Mouse (Mus musculus): ENCODE data around the gene Asf1a. TPM values are rescaled to one million over a fixed set of nuclear protein-coding genes. Genes with fewer than 3 reads are reported as not detected.

The Asf1a gene
- polyA plus RNA-seq (2017; shearing (Covaris generic)): 10 to 100 TPM; 72.8 to 94.7 TPM

DNA sequence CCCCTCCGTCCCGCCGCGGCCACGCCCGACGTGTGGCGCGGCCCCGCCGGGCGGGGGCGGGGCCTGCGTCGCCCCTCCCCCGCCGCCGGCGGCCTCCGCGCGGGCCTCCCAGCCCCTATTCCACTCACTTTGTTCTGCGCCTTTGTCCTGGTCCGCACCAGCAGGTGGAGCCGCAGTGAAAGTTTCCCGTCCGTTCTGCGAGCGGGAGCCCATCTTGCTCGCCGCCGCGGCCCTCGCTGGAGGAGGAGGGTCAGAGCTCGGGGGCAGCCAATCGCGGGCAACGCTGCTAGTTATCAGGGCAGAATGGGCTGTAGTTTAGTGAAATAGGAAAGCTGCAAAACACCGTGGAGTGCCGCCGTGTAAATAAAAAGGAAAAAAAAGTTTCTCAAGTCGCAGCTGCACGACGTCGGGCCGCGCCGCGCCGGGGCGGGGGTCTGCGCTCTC is at the start of gene Asf1a:
TSS of gene Asf1a (plus strand) at position 81 of the 444 bp plus-strand sequence.

GRCm38 (mm10) chr10:53630339-53630738 is 33.8 kb downstream of the Asf1a start, which contains the start of gene Mcm9:
Gene Mcm9, minus strand, starts transcription at chr10:53630439.

Other genes starting within 250 kb of the Asf1a start
- 10 to 100 TPM in 1 of 2 experiments, 1 to 10 TPM in 1; 8.2 to 18.5 TPM for gene Cep85l, start 216.8 kb upstream of the Asf1a start, polyA plus RNA-seq (2017; shearing (Covaris generic))
- gene Mcm9, start 33.7 kb downstream of the Asf1a start, polyA plus RNA-seq (2017; shearing (Covaris generic)): 10 to 100 TPM; 15.3 to 17.5 TPM
- gene Fam184a, start 154.4 kb downstream of the Asf1a start, polyA plus RNA-seq (2017; shearing (Covaris generic)): under 1 TPM; 0.14 to 0.92 TPM